Mouse (Mus musculus): Measurements from ENCODE around the gene Renbp. TPM values are rescaled to one million over a fixed set of nuclear protein-coding genes. Genes with fewer than 3 reads are reported as not detected.

Renbp gene
- polyA plus RNA-seq, 1 experiment = 42.3 TPM

DNA sequence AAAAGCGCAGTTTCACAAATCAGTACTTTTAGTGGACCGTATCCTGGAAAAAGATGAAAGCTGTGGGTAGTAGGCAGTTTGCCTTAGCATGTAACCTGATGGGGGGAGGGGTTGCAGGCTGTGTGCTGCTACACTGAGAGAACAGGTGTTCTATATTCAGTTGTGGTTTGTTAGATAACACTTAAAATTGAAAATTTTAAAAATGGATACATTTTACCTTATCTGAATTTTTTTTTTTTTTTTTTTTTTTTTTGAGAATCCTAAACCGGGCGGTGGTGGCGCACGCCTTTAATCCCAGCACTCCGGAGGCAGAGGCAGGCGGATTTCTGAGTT, 8.1 kb downstream of the Renbp start:
- no peak overlapping the region for H3K4me3 ChIP-seq (replicated peaks; ENCODE audit: extremely low read depth, low read depth, low read length)
- DNase-seq = no peak
- H3K4me1 ChIP-seq (ENCODE audit: control insufficient read depth, insufficient read depth, low read length) = 0 out of 2 replicates have a peak, but pooled peaks cover 2% of the 10 kb centered on the region
- no peak for TF ChIP-seq CTCF (IDR thresholded peaks at IDR 0.05; ENCODE audit: insufficient read depth, low read length)
- TF ChIP-seq POLR2A (IDR thresholded peaks at IDR 0.05; ENCODE audit: borderline replicate concordance, extremely low read depth, low read depth, low read length) = no peak
- WGBS = 68% methylated on average over 8 of the region's 8 CpGs

GRCm38 (mm10) chrX:73921823-73922549, 8.7 kb downstream of the Renbp start, which contains the start of the genes Arhgap4 and Naa10:
Gene Arhgap4 (minus strand): TSS chrX:73921870.
Gene Naa10 (minus strand): TSS chrX:73921944.
- H3K4me1 ChIP-seq (ENCODE audit: control insufficient read depth, insufficient read depth, low read length) = 0 out of 2 replicates have a peak, but pooled peaks cover 2% of the 10 kb centered on the region
- TF ChIP-seq POLR2A (IDR thresholded peaks at IDR 0.05; ENCODE audit: borderline replicate concordance, extremely low read depth, low read depth, low read length) (peak; percentile 46; the same call in 1 of the 2 replicates), CTCF (IDR thresholded peaks at IDR 0.05; ENCODE audit: insufficient read depth, low read length) (no peak)
- DNase-seq = peak; percentile 82
- peak within 1 kb of the TSS; percentile 85 for H3K4me3 ChIP-seq (replicated peaks; ENCODE audit: extremely low read depth, low read depth, low read length)
- 29% methylated on average over 43 of the region's 43 CpGs for WGBS

- 29% methylated on average over 34 of the region's 34 CpGs for WGBS
- H3K4me1 ChIP-seq (ENCODE audit: control insufficient read depth, insufficient read depth, low read length) = 0 out of 2 replicates have a peak, but pooled peaks cover 2% of the 10 kb centered on the region
- no peak for DNase-seq
- TF ChIP-seq POLR2A (IDR thresholded peaks at IDR 0.05; ENCODE audit: borderline replicate concordance, extremely low read depth, low read depth, low read length) = no peak
- no peak for TF ChIP-seq CTCF (IDR thresholded peaks at IDR 0.05; ENCODE audit: insufficient read depth, low read length)
- H3K4me3 ChIP-seq (replicated peaks; ENCODE audit: extremely low read depth, low read depth, low read length) = peak overlapping the region; percentile 71
Measured at GRCm38 (mm10) chrX:73921285-73921822, 9.3 kb downstream of the Renbp start.

- Histone ChIP-seq H3K4me1 (ENCODE audit: control insufficient read depth, insufficient read depth, low read length) (0 out of 2 replicates have a peak, but pooled peaks cover 2% of the 10 kb centered on the region), H3K4me3 (replicated peaks; ENCODE audit: extremely low read depth, low read depth, low read length) (no peak overlapping the region)
- whole genome bisulfite sequencing = 85% methylated on average over 5 of the region's 5 CpGs
- TF ChIP-seq CTCF (IDR thresholded peaks at IDR 0.05; ENCODE audit: insufficient read depth, low read length) (no peak), POLR2A (IDR thresholded peaks at IDR 0.05; ENCODE audit: borderline replicate concordance, extremely low read depth, low read depth, low read length) (no peak)
- DNase-seq = no peak
Measured at GRCm38 (mm10) chrX:73918631-73919030, 12.0 kb downstream of the Renbp start.

- WGBS = 83% methylated on average over 8 of the region's 8 CpGs
- DNase-seq = no peak
- Histone ChIP-seq H3K4me1 (ENCODE audit: control insufficient read depth, insufficient read depth, low read length) (0 out of 2 replicates have a peak, but pooled peaks cover 2% of the 10 kb centered on the region), H3K4me3 (replicated peaks; ENCODE audit: extremely low read depth, low read depth, low read length) (no peak overlapping the region)
- TF ChIP-seq CTCF (IDR thresholded peaks at IDR 0.05; ENCODE audit: insufficient read depth, low read length) (no peak), POLR2A (IDR thresholded peaks at IDR 0.05; ENCODE audit: borderline replicate concordance, extremely low read depth, low read depth, low read length) (no peak)
Measured at GRCm38 (mm10) chrX:73916945-73917344, 13.7 kb downstream of the Renbp start.

- no peaks in the 10 kb centered on the region for H3K4me1 ChIP-seq (ENCODE audit: control insufficient read depth, insufficient read depth, low read length)
- peak overlapping the region; percentile 61 for H3K4me3 ChIP-seq (replicated peaks; ENCODE audit: extremely low read depth, low read depth, low read length)
- WGBS = 27% methylated on average over 31 of the region's 31 CpGs
- TF ChIP-seq CTCF (IDR thresholded peaks at IDR 0.05; ENCODE audit: insufficient read depth, low read length) = 0 out of 2 replicates have a peak, but pooled peaks have one; percentile 15
- peak; percentile 65; the same call in 1 of the 2 replicates for TF ChIP-seq POLR2A (IDR thresholded peaks at IDR 0.05; ENCODE audit: borderline replicate concordance, extremely low read depth, low read depth, low read length)
- peak; percentile 78 for DNase-seq
Measured at GRCm38 (mm10) chrX:73914827-73915703, 15.6 kb downstream of the Renbp start.

- no peak for DNase-seq
- no peaks in the 10 kb centered on the region for H3K4me1 ChIP-seq (ENCODE audit: control insufficient read depth, insufficient read depth, low read length)
- TF ChIP-seq POLR2A (IDR thresholded peaks at IDR 0.05; ENCODE audit: borderline replicate concordance, extremely low read depth, low read depth, low read length) (no peak), CTCF (IDR thresholded peaks at IDR 0.05; ENCODE audit: insufficient read depth, low read length) (no peak)
- 66% methylated on average over 2 of the region's 2 CpGs for WGBS
- no peak overlapping the region for H3K4me3 ChIP-seq (replicated peaks; ENCODE audit: extremely low read depth, low read depth, low read length)
Measured at GRCm38 (mm10) chrX:73911588-73911987, 19.1 kb downstream of the Renbp start.

- DNase-seq = no peak
- no peaks in the 10 kb centered on the region for H3K4me1 ChIP-seq (ENCODE audit: control insufficient read depth, insufficient read depth, low read length)
- TF ChIP-seq POLR2A (IDR thresholded peaks at IDR 0.05; ENCODE audit: borderline replicate concordance, extremely low read depth, low read depth, low read length) (no peak), CTCF (IDR thresholded peaks at IDR 0.05; ENCODE audit: insufficient read depth, low read length) (no peak)
- 27% methylated on average over 25 of the region's 26 CpGs for WGBS
- peak overlapping the region; percentile 39 for H3K4me3 ChIP-seq (replicated peaks; ENCODE audit: extremely low read depth, low read depth, low read length)
Measured at GRCm38 (mm10) chrX:73911156-73911555, 19.5 kb downstream of the Renbp start.

DNA sequence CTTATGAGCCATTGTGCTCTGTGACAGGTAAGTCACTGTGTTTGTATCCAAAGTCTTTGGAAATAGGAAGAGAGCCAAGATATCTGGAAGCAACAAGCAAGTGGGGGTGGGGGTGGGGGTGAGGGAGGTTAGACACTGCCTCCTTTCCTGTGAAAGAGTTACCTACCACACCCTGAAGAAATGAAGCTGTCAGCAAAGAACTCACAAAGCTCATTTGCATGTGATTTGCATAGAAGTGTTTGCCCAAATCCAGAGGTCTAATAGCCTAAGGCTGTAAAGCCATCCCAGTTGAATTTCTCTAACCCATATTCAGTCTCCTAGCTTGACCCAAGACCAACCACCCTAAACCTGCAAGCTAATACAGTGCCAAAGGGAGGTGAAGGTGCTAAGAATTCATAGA, 20.2 kb downstream of the Renbp start:
- Histone ChIP-seq H3K4me1 (ENCODE audit: control insufficient read depth, insufficient read depth, low read length) (no peaks in the 10 kb centered on the region), H3K4me3 (replicated peaks; ENCODE audit: extremely low read depth, low read depth, low read length) (no peak overlapping the region)
- TF ChIP-seq POLR2A (IDR thresholded peaks at IDR 0.05; ENCODE audit: borderline replicate concordance, extremely low read depth, low read depth, low read length) (no peak), CTCF (IDR thresholded peaks at IDR 0.05; ENCODE audit: insufficient read depth, low read length) (no peak)
- no peak for DNase-seq

All from lung, adult 2 months (tissue).